Mouse (Mus musculus) cerebellum, adult 2 months (tissue): Measurements from ENCODE around the gene Dhrs13. TPM values are rescaled to one million over a fixed set of nuclear protein-coding genes. Genes with fewer than 3 reads are reported as not detected.

ENCODE experiments used
- DNase-seq, 2 experiments: peaks; one replicate each; pipeline ENCODE4 v3.0.0; 2021
- H3K27ac ChIP-seq: fragments of 200-500 bp; 2 replicates; pipeline ENCODE4 v1.5.1; 2012; ENCODE audit warnings: low read length, control low read depth, inconsistent platforms; ENCODE audit not compliant: insufficient read depth
- H3K27me3 ChIP-seq: fragments of 200-500 bp; 2 replicates; pipeline ENCODE4 v1.6.1; 2012; ENCODE audit warnings: inconsistent platforms, mild to moderate bottlenecking, low read length, moderate library complexity; ENCODE audit not compliant: control insufficient read depth, insufficient read depth
- H3K4me1 ChIP-seq: fragments of 200-500 bp; 2 replicates; pipeline ENCODE4 v1.6.1; 2011; ENCODE audit warnings: low read length; ENCODE audit not compliant: control insufficient read depth, insufficient read depth
- H3K4me3 ChIP-seq: fragments of 200-500 bp; replicated peaks from 2 replicates; pipeline ENCODE3; 2011; ENCODE audit warnings: mild to moderate bottlenecking, low read depth, low read length, control low read depth; ENCODE audit not compliant: insufficient read depth
- CTCF ChIP-seq: fragments of 200-500 bp; IDR thresholded peaks from 2 replicates; pipeline ENCODE4 v1.5.1; 2011; ENCODE audit warnings: low read depth, mild to moderate bottlenecking, control low read depth, low read length, moderate library complexity, borderline replicate concordance; ENCODE audit not compliant: insufficient read depth
- POLR2A ChIP-seq: fragments of 200-500 bp; IDR thresholded peaks from 2 replicates; pipeline ENCODE4 v1.6.1; 2011; ENCODE audit warnings: low read length, control low read depth, borderline replicate concordance; ENCODE audit not compliant: insufficient read depth
- WGBS: fragments of 180-500 bp; shearing (Covaris S2); methylation state at CpG from one replicate; pipeline ENCODE4 v1.1.7; 2018; 5-methylcytosine and 5-hydroxymethylcytosine counted together
- polyA plus RNA-seq: library from polyadenylated mRNA; depleted of rRNA; stranded (reverse); fragments of >200 nt; gene quantifications from 2 replicates; pipeline ENCODE4 v1.2.3, GENCODE M21; 2012

Dhrs13 gene
- polyA plus RNA-seq, 1 experiment, result 18.8 TPM

GRCm38 (mm10) chr11:78069646-78070045, 37.6 kb downstream of the Dhrs13 start:
- H3K27ac ChIP-seq, result no peak overlapping the region
- no peaks in the 10 kb centered on the region for H3K27me3 ChIP-seq
- H3K4me1 ChIP-seq, result no peaks in the 10 kb centered on the region
- 88% methylated on average over 6 of the region's 6 CpGs for WGBS
- no peak for DNase-seq
- H3K4me3 ChIP-seq, result no peak overlapping the region
- TF ChIP-seq CTCF (no peak), POLR2A (no peak)

GRCm38 (mm10) chr11:78071938-78072337, 39.9 kb downstream of the Dhrs13 start:
- H3K4me1 ChIP-seq, result no peaks in the 10 kb centered on the region
- no peaks in the 10 kb centered on the region for H3K27me3 ChIP-seq
- DNase-seq, result no peak
- no peak for TF ChIP-seq POLR2A
- TF ChIP-seq CTCF, result no peak
- WGBS, result 79% methylated on average over 5 of the region's 5 CpGs
- H3K27ac ChIP-seq, result no peak overlapping the region
- no peak overlapping the region for H3K4me3 ChIP-seq

- DNase-seq, result no peak
- Histone ChIP-seq H3K4me1 (no peaks in the 10 kb centered on the region), H3K27ac (no peak overlapping the region), H3K4me3 (no peak overlapping the region), H3K27me3 (no peaks in the 10 kb centered on the region)
- 26% methylated on average over 6 of the region's 6 CpGs for WGBS
- TF ChIP-seq CTCF (no peak), POLR2A (no peak)
These were observed 40.5 kb downstream of the Dhrs13 start for GRCm38 (mm10) chr11:78072425-78073130.

GRCm38 (mm10) chr11:78073577-78074276, 41.6 kb downstream of the Dhrs13 start:
- TF ChIP-seq POLR2A (no peak), CTCF (no peak)

GRCm38 (mm10) chr11:78074277-78074652, 42.2 kb downstream of the Dhrs13 start:
- DNase-seq, result no peak
- H3K27me3 ChIP-seq, result no peaks in the 10 kb centered on the region
- no peaks in the 10 kb centered on the region for H3K4me1 ChIP-seq
- no peak overlapping the region for H3K4me3 ChIP-seq
- WGBS, result 88% methylated on average over 2 of the region's 2 CpGs
- no peak overlapping the region for H3K27ac ChIP-seq
- TF ChIP-seq POLR2A (no peak), CTCF (no peak)

More at GRCm38 (mm10) chr11:78073577-78074276, 41.6 kb downstream of the Dhrs13 start:
- Histone ChIP-seq H3K4me1 (no peaks in the 10 kb centered on the region), H3K4me3 (no peak overlapping the region), H3K27me3 (no peaks in the 10 kb centered on the region), H3K27ac (no peak overlapping the region)
- DNase-seq, result no peak
- WGBS, result 92% methylated on average over 9 of the region's 9 CpGs

- 85% methylated on average over 4 of the region's 4 CpGs for WGBS
- H3K27me3 ChIP-seq, result no peaks in the 10 kb centered on the region
- no peaks in the 10 kb centered on the region for H3K4me1 ChIP-seq
- DNase-seq, result no peak
- no peak overlapping the region for H3K4me3 ChIP-seq
- H3K27ac ChIP-seq, result no peak overlapping the region
- TF ChIP-seq CTCF, result no peak
- TF ChIP-seq POLR2A, result no peak
These were observed 42.6 kb downstream of the Dhrs13 start for GRCm38 (mm10) chr11:78074666-78075065.

- under 1% methylated on average over 42 of the region's 42 CpGs for WGBS
- H3K27me3 ChIP-seq, result no peaks in the 10 kb centered on the region
- peak within 1 kb of the TSS; percentile 76 for H3K4me3 ChIP-seq
- no peak within 1 kb of the TSS for H3K27ac ChIP-seq
- DNase-seq, result peak; percentile 86 to 87
- TF ChIP-seq POLR2A (peak; percentile 84), CTCF (no peak)
- H3K4me1 ChIP-seq, result no peaks in the 10 kb centered on the region
These were observed 48.2 kb downstream of the Dhrs13 start, which contains the start of gene Eral1 for GRCm38 (mm10) chr11:78079961-78080921. Eral1 (minus strand) TSS chr11:78080383.

- no peak for DNase-seq
- Histone ChIP-seq H3K4me1 (no peaks in the 10 kb centered on the region), H3K27me3 (no peaks in the 10 kb centered on the region), H3K27ac (no peak overlapping the region), H3K4me3 (no peak overlapping the region)
- TF ChIP-seq POLR2A (no peak), CTCF (no peak)
- WGBS, result 33% methylated on average over 1 of the region's 1 CpGs
These were observed 51.5 kb downstream of the Dhrs13 start for GRCm38 (mm10) chr11:78083595-78083994.
